Mouse (Mus musculus) erythroblast, embryonic 14.5 days (primary cell): ENCODE data around the gene Sorcs2. TPM values are rescaled to one million over a fixed set of nuclear protein-coding genes. Genes with fewer than 3 reads are reported as not detected.

Experiments used
- H3K27me3 ChIP-seq: 2 replicates; pipeline ENCODE4 v1.6.1; 2012; ENCODE audit warnings: inconsistent platforms; ENCODE audit not compliant: control insufficient read depth
- H3K36me3 ChIP-seq: 2 replicates; pipeline ENCODE4 v1.6.1; 2012; ENCODE audit warnings: mild to moderate bottlenecking, inconsistent platforms; ENCODE audit not compliant: control insufficient read depth
- H3K4me1 ChIP-seq: 2 replicates; pipeline ENCODE4 v1.6.1; 2012; ENCODE audit warnings: inconsistent platforms; ENCODE audit not compliant: control insufficient read depth
- H3K4me3 ChIP-seq: replicated peaks from 2 replicates; pipeline ENCODE3; 2012; ENCODE audit warnings: moderate library complexity, mild to moderate bottlenecking, inconsistent platforms
- H3K9me3 ChIP-seq: 2 replicates; pipeline ENCODE4 v1.6.1; 2012; ENCODE audit warnings: low read length, inconsistent platforms, mixed read lengths; ENCODE audit not compliant: control insufficient read depth
- GATA1 ChIP-seq: IDR thresholded peaks from 2 replicates; pipeline ENCODE4 v1.6.1; 2012; ENCODE audit warnings: low read length, inconsistent platforms, mixed read lengths
- TAL1 ChIP-seq: IDR thresholded peaks from 3 replicates; pipeline ENCODE4 v1.6.1; 2012; ENCODE audit warnings: low read length, inconsistent platforms, mixed read lengths
- polyA plus RNA-seq: library from polyadenylated mRNA; stranded (reverse); fragments of >175 nt; gene quantifications from 2 replicates; pipeline ENCODE4 v1.2.3, GENCODE M21; 2012

The Sorcs2 gene
- polyA plus RNA-seq, 1 experiment: not detected

DNA sequence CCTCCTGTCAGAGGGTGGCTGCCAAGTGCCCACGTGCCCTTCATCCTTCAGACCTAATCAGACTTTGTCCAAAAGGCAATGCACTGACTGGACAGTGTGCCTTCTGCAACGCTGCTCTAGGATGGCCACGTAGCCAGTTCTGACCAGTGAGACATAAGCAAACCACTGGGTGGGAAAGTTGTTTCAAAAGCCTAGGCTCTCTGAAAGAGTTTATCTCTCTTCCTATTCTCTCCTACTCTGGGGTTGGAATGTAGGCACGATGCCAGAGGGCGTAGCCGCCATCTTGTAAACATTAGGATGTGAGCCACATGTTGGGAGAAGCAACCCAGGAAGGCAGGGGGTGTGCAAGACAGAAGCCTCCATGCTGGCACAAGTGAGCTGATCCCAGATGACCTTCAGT lies 44.3 kb downstream of the Sorcs2 start:
- H3K4me1 ChIP-seq: no peaks in the 10 kb centered on the region
- no peaks in the 10 kb centered on the region for H3K27me3 ChIP-seq
- no peak overlapping the region for H3K4me3 ChIP-seq
- TF ChIP-seq GATA1: no peak
- TF ChIP-seq TAL1: no peak
- H3K36me3 ChIP-seq: no peaks in the 10 kb centered on the region
- H3K9me3 ChIP-seq: no peaks in the 10 kb centered on the region

DNA sequence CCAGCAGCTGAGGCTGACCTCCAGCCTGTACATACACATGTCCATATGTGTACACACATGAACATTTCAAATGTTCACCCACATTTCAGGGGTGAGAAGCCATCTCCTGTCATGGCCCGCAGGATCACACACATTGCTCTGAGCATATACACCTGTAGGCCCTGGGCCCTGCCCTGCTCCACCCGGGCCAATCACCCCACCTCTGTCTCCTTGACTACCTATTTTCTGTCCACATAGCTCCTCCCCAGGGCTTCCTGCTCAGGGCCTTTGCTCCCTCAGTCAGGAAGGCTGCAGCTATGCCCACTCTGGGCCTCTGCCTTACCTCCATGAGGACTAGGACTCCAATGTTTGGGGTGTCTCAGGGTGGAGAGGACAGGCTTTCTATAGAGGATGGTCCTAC lies 44.7 kb downstream of the Sorcs2 start:
- Histone ChIP-seq H3K4me1 (no peaks in the 10 kb centered on the region), H3K9me3 (no peaks in the 10 kb centered on the region), H3K36me3 (no peaks in the 10 kb centered on the region), H3K4me3 (no peak overlapping the region), H3K27me3 (no peaks in the 10 kb centered on the region)
- TF ChIP-seq TAL1 (no peak), GATA1 (no peak)

DNA sequence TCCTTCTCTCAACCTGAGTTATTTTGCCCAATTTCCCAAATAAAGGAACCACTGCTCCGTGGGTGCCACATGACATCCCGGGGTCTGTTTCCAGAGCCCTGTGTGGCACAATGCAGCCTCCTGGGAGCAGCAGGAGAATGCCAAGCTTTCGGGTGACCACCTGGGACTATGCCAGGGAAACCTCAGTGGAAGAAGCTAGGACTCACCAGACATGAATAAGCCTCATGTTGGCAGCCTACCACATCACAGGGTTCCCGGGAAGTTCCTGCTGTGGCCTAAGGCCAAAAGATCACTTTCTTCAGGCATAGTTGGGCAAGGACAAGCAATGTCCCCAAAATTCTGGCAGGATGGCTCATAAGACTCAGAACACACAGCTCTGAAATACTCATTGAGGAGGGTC lies 51.2 kb downstream of the Sorcs2 start:
- H3K4me1 ChIP-seq: no peaks in the 10 kb centered on the region
- no peak overlapping the region for H3K4me3 ChIP-seq
- H3K27me3 ChIP-seq: no peaks in the 10 kb centered on the region
- TF ChIP-seq GATA1: no peak
- no peaks in the 10 kb centered on the region for H3K36me3 ChIP-seq
- H3K9me3 ChIP-seq: no peaks in the 10 kb centered on the region

DNA sequence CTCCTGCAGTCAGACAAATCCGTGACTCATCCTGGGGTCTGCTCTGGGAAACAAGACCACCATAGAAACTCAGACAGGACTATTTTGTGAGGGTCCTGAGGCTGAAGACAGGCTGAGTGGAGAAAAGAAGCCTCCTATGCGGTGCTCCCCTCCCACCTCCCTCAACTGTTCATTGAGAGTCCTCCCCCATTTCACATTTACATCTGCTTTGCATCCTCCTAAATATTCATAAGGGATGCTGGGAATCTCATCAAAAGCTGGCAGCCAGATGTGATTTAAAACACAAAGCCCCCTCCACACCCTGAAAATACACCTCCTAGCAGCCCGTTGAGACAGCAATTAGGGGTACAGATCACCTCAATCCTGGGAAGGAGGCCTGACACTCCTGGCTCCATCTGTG lies 58.7 kb downstream of the Sorcs2 start:
- TF ChIP-seq TAL1: no peak
- TF ChIP-seq GATA1: no peak
- no peaks in the 10 kb centered on the region for H3K36me3 ChIP-seq
- H3K27me3 ChIP-seq: no peaks in the 10 kb centered on the region
- H3K4me1 ChIP-seq: no peaks in the 10 kb centered on the region
- H3K4me3 ChIP-seq: no peak overlapping the region
- no peaks in the 10 kb centered on the region for H3K9me3 ChIP-seq

DNA sequence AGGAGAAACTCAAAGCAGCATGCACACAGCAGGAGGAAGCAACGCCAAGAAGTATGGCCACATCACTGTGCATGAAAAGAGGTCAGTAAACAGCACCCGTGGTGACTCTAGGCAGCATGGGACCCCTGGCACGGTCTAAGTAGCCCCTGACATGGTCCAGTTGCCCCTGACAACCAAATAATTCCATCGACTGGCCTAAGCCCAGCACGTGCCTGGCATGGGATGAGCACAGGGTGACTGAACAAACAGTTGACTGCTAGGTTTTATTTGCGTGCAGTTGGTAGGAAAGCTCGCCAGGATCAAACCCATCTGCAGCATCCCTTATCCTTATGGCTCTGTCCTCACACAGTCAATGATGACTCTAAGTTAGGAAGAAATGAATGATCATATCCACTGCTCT lies 61.7 kb downstream of the Sorcs2 start:
- H3K4me3 ChIP-seq: no peak overlapping the region
- H3K27me3 ChIP-seq: no peaks in the 10 kb centered on the region
- no peaks in the 10 kb centered on the region for H3K4me1 ChIP-seq
- TF ChIP-seq TAL1: no peak
- TF ChIP-seq GATA1: no peak
- no peaks in the 10 kb centered on the region for H3K36me3 ChIP-seq
- no peaks in the 10 kb centered on the region for H3K9me3 ChIP-seq

DNA sequence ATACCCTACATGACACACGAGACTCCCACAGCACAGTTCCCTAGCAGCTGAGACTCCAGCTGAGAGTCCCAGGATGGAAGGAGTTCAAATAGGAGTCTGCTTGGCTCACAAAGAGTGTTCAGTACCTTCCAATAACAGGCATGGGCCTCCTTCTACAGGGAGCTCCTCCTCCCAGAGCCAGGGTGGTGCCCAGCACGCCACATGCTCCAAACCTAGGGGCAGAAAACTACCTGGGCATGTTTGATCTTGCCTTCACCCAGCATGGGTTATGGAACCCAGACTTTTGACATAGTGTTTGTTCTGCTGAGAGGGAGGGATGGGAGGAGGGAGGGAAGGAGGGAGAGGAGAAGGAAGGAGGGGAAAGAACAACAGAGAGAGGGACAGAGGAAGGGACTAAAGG lies 62.3 kb downstream of the Sorcs2 start:
- Histone ChIP-seq H3K27me3 (no peaks in the 10 kb centered on the region), H3K36me3 (no peaks in the 10 kb centered on the region), H3K4me1 (no peaks in the 10 kb centered on the region)

DNA sequence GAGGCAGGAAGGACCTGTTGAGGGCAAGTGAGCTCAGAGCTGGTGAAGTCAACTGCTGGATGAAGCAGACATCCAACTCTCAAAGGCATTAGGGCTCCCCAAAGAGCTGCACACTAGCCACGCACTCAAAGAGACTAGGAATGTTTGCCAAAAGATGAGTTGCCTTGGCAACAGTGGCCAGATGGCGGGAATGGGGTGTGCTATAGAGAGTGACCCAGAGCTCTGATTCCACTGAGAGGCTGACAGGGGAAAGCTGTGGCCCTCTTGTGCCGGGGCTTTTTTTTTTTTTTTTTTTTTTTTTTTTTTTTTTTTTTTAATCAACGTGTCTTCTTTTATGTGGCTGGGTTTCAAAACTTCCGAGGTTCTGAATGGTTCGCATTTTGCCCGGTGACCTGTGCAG lies 63.7 kb downstream of the Sorcs2 start:
- Histone ChIP-seq H3K27me3 (no peaks in the 10 kb centered on the region), H3K36me3 (no peaks in the 10 kb centered on the region), H3K9me3 (no peaks in the 10 kb centered on the region), H3K4me1 (no peaks in the 10 kb centered on the region), H3K4me3 (no peak overlapping the region)
- no peak for TF ChIP-seq TAL1

More for the DNA sequence above, 62.3 kb downstream of the Sorcs2 start:
- no peak for TF ChIP-seq TAL1
- no peak for TF ChIP-seq GATA1
- H3K9me3 ChIP-seq: no peaks in the 10 kb centered on the region
- no peak overlapping the region for H3K4me3 ChIP-seq

DNA sequence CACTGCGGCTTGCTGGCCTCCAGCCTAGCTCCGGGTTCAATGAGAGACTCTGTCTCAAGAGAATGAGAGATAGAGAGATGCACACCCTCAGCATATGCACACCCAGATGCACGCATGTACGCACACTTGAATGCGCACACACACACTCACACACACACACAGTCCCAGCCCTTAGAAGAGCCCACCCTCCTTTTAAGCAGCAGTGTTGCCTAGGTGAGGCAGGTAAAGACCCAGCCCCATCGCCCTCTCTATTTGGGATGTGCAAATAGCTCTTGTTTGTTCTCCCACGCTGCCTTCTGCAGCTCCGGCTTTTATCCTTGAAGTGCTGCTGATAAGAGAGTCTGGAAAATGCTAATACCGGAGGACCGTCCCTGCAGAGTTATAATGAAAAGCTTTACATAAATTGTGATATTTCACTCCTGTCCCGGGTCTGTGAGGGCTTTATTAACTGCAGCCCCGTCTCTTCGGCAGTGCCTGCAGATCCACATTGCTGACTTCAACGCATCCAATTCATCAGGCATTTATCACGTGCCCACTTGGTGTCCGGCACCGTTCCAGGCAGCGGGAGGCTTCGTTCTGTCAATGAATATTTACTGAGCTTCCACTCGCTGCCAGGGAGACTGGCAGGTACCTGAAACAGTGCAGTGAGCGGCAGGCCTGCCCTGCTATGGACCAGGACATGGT lies 67.3 kb downstream of the Sorcs2 start:
- Histone ChIP-seq H3K4me1 (no peaks in the 10 kb centered on the region), H3K36me3 (no peaks in the 10 kb centered on the region), H3K9me3 (no peaks in the 10 kb centered on the region), H3K27me3 (no peaks in the 10 kb centered on the region), H3K4me3 (no peak overlapping the region)
- TF ChIP-seq GATA1 (no peak), TAL1 (no peak)

DNA sequence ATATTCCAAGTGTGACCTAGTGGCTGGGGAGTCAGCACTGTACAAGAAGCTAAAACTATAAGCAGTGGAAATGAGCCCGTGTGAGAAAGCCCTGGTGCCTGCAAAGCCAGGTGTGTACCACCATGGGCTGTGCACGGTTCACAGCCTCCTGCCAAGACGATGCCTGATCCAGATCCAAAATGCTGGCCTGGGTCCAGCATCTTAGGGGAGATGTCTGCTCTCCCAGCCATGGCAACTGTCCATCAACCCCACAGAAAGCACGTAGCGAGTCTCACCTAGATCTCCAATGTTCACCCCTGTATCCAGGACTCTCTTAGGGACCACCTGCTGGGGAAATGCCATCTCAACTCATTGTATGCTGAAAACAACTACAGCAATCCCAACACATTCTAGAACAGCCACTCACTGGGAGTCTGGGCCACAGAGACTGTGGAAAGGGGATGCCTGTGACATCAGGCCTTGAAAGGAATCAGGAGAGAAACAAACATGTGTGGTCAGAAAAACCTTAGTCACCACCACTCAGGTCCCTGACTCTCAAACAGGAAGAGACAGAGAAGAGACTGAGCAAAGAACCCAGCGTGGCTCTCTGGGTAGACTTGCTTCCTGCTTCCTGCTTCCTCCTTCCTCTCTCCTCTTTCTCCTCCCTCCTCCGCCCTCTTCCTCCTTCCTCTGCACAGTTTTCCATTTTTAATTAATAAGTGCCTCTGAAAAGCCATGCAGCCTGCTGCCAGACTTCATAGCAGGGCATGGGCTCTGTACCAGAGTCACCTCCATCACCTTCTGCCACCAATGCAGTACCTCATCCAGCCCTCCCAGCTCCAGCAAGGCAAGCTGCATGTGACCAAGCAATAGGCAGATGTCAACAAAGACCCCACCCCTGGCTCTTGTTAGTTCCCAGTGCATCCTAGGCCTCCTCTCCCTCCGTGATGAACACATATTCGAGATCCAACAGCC lies 71.6 kb downstream of the Sorcs2 start:
- no peaks in the 10 kb centered on the region for H3K36me3 ChIP-seq
- H3K4me1 ChIP-seq: no peaks in the 10 kb centered on the region
- TF ChIP-seq GATA1: no peak
- TF ChIP-seq TAL1: no peak
- no peak overlapping the region for H3K4me3 ChIP-seq
- H3K9me3 ChIP-seq: no peaks in the 10 kb centered on the region
- H3K27me3 ChIP-seq: no peaks in the 10 kb centered on the region
